Mouse (Mus musculus) A20 (cell line): Measurements from ENCODE around the gene N4bp2l2.
"Not testable (repeated sequence)": the region's sequence is repeated elsewhere in the genome, so short reads cannot be mapped to it uniquely, and the experiment has no call there.

Source experiments
- DNase-seq: peaks from one replicate; pipeline ENCODE4 v3.0.0-alpha.2; 2011; ENCODE audit warnings: low read depth, low spot score

Gene N4bp2l2

GRCm38 (mm10) chr5:150666133-150666739 is at the start of gene N4bp2l2:
Gene N4bp2l2 (minus strand): TSS chr5:150666183.
- not testable (repeated sequence) for DNase-seq

- DNase-seq: no peak
Observed at GRCm38 (mm10) chr5:150713431-150713830, 47.4 kb upstream of the N4bp2l2 start.

GRCm38 (mm10) chr5:150711503-150711902 is 45.5 kb upstream of the N4bp2l2 start:
- no peak for DNase-seq

GRCm38 (mm10) chr5:150707181-150707580 is 41.2 kb upstream of the N4bp2l2 start:
- not testable (repeated sequence) for DNase-seq

GRCm38 (mm10) chr5:150706651-150707050 is 40.7 kb upstream of the N4bp2l2 start:
- not testable (repeated sequence) for DNase-seq

- peak; percentile 48 for DNase-seq
Observed at GRCm38 (mm10) chr5:150702714-150703113, 36.7 kb upstream of the N4bp2l2 start.

- DNase-seq: no peak
Observed at GRCm38 (mm10) chr5:150693277-150693676, 27.3 kb upstream of the N4bp2l2 start.

GRCm38 (mm10) chr5:150690685-150691084 is 24.7 kb upstream of the N4bp2l2 start:
- DNase-seq: no peak

GRCm38 (mm10) chr5:150682862-150683261 is 16.9 kb upstream of the N4bp2l2 start:
- DNase-seq: not testable (repeated sequence)

- DNase-seq: peak; percentile 59
Observed at GRCm38 (mm10) chr5:150674866-150675265, 8.9 kb upstream of the N4bp2l2 start.

- peak; percentile 71 for DNase-seq
Observed at GRCm38 (mm10) chr5:150673880-150674621, 8.1 kb upstream of the N4bp2l2 start.

GRCm38 (mm10) chr5:150673153-150673835 is 7.3 kb upstream of the N4bp2l2 start, which contains the start of gene Pds5b:
Gene Pds5b (plus strand): TSS chr5:150673739.
- DNase-seq: peak; percentile 98

- no peak for DNase-seq
Observed at GRCm38 (mm10) chr5:150672343-150672742, 6.4 kb upstream of the N4bp2l2 start.

- peak; percentile 51 for DNase-seq
Observed at GRCm38 (mm10) chr5:150668731-150669130, 2.7 kb upstream of the N4bp2l2 start.

- peak; percentile 98 for DNase-seq
Observed at GRCm38 (mm10) chr5:150665132-150665954, 640 bp downstream of the N4bp2l2 start.

GRCm38 (mm10) chr5:150664794-150665131 is 1.2 kb downstream of the N4bp2l2 start:
- no peak for DNase-seq

- DNase-seq: not testable (repeated sequence)
Observed at GRCm38 (mm10) chr5:150663926-150664325, 2.1 kb downstream of the N4bp2l2 start.

- DNase-seq: not testable (repeated sequence)
Observed at GRCm38 (mm10) chr5:150660296-150660695, 5.7 kb downstream of the N4bp2l2 start.

- not testable (repeated sequence) for DNase-seq
Observed at GRCm38 (mm10) chr5:150659425-150659824, 6.6 kb downstream of the N4bp2l2 start.

- no peak for DNase-seq
Observed at GRCm38 (mm10) chr5:150654548-150654947, 11.4 kb downstream of the N4bp2l2 start.

- no peak for DNase-seq
Observed at GRCm38 (mm10) chr5:150652578-150652977, 13.4 kb downstream of the N4bp2l2 start.

- no peak for DNase-seq
Observed at GRCm38 (mm10) chr5:150644926-150645325, 21.1 kb downstream of the N4bp2l2 start.
